Mouse (Mus musculus) urinary bladder, adult 18-20 months (tissue): Measurements from ENCODE around the gene Mad1l1.

ENCODE experiments used
- DNase-seq, 2 experiments: peaks; one replicate each; pipeline ENCODE4 v3.0.0; 2022; ENCODE audit warnings: low spot score in 2 of 2, mixed read lengths in 2 of 2

Mad1l1 gene

DNA sequence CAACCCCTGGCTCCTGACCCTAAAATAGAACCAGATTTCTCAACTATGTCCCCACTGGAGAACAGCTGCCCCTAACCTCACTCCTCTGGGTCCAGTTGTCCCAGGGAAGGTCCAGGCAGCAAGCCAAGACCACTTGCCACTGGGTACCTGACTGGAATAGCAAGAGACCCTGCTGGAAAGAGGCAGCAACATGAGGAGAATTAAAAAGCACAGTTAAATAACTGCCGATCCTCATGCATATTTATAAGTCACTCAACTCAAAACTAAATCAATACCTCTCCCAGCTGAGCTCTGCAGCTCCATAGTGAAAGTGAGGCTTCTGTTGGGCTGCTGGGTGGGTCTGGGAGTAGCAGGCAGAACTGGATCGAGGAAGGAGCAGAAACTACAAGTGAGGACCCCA, 226.1 kb downstream of the Mad1l1 start:
- DNase-seq, result no peak

DNA sequence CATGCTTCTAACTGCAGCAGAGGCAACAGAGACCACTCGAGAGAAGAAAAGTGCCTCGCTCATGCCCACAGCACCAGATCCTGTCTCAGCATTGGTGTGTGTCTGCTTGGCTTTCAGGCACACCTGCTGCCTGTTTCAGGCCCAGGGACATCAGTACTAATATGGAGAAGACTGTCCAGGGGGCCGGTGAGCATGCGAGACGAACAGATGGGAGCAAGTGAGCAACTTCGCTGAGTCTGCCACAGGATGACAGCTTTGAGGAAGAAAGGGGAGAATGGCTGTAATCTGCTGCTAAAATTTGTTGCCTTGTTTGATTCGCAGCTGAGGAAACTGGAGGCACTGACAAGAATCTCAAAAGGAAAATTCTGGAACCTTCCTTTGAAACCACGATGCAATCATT, 227.9 kb downstream of the Mad1l1 start:
- DNase-seq, result no peak

GRCm38 (mm10) chr5:140091601-140092000, 229.8 kb downstream of the Mad1l1 start:
- DNase-seq, result peak in 1 of 2 experiments; percentile 55

DNA sequence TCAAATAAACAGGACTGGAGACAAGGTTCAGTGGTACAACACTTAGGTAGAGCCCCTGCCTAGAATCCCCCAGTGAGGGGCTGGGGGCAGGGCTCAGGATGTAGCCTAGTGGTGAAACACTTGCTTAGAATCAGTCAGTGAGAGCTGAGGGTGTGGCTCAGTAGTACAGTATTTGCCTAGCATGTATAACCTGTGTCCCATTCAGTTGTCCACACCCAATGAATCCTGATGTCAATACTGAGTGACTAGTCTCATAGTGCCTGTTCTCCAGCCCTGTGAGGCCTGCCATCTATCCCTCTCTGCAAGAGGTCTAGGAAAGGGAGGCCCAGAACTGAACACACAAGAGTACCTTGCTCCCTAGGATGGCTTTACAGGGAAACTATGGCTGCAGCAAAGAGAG, 232.1 kb downstream of the Mad1l1 start:
- no peak for DNase-seq

DNA sequence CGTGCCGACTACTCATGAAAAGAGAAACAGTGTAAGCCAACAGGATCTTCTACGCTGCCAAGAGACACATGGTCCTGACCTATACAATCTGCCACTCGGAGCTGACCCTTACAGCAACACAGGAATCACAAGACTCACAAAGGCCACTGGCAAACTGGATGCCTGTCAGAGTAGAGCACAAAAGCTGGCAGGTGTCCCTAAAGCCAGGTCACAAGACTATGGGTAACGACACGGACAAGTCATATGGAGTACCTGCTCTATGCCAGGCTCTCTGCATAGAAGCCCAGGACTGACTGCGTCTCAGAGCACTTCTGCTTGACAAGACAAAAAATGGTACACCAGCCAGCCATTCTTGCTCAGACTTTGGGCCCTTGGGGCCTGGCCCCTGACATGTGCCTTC, 234.1 kb downstream of the Mad1l1 start:
- no peak for DNase-seq

DNA sequence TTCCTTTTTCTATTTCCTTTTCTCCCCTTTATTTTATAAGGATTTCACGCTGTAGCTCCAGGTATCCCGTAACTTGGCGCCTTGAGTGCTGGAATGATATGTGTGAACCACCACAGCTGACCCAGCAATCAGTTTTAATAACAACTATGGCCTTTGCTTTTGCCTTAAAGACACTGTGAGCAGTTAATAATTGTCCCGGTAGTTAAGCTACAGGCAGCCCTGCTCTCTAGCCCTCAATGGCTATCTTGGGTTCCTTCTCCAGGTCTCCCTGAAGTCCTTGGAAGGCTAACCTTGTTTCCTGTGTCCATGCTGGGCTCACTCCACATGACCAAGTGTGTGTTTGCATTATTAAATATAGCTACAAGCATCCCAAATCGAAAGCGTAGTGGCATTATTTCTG, 237.0 kb downstream of the Mad1l1 start:
- DNase-seq, result no peak

GRCm38 (mm10) chr5:140083911-140084310, 237.4 kb downstream of the Mad1l1 start:
- DNase-seq, result no peak

DNA sequence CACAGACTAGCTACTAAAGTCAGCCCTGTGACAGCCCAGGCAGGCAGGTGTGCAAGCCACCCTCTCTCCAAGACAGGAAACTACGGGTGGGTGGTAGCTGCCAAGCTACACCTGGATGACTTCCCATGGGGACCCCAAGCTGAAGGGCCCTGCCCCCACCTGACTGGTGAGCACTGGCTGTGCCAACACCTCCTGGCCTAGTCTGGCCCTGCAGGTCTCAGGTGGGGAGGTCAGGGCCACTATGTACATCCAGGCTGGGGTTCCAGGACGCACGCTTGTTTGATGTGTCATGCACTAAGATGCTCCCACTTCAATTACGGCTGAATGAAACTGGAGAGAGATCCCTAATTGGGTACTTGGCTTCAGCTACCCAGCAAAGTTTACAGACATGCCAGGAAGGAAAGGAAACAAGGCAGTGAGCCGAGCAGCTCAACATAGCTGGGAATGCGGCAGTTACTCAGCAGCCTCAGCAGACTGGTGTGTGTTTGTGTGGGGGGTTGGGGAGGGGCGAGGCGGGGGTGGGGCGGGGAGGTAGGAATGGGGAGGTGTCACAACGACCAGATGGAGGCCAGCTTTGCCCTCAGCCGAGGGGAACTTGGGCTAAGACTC, 239.0 kb downstream of the Mad1l1 start:
- DNase-seq, result no peak

DNA sequence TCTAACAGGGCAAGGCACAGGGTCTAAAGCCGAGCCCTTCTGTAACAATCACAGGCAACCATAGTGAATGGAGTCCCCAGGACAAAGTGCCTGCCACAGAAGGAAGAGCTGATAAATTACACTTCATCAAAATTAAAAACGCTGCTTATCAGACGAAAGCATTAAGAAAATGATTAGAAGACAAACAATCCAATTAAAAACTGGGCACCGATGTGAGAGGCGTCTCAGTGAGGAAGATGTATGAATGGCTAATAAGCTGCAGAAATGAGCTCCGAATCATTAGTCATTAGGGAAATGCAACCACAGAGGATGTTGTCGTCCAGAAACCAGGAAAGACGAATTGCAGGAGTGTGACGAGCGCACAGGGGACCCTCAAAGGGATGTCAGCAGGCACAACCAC, 240.3 kb downstream of the Mad1l1 start:
- no peak for DNase-seq

DNA sequence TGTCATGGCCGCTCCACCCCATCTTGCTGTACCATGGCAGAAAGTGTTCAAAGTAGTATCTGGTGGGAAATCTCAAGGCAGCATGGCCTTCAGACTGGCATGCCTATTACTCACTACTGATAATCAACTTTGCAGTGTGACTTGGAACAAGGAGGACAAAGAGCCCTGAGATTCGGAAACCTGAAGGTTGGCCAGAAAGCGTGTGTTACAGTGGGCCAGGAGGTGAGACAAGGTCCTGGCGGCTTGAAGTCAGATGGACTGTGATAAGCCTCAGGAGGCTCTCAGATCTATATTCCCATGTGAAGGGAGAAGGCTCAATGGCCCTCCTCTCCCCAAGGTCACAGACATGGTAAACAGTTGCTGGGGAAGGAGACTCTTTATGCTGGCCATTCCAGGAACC, 241.8 kb downstream of the Mad1l1 start:
- DNase-seq, result peak in 1 of 2 experiments; percentile 10

- DNase-seq, result peak; percentile 30 to 63
Observed at GRCm38 (mm10) chr5:140078406-140078805, 242.9 kb downstream of the Mad1l1 start.

DNA sequence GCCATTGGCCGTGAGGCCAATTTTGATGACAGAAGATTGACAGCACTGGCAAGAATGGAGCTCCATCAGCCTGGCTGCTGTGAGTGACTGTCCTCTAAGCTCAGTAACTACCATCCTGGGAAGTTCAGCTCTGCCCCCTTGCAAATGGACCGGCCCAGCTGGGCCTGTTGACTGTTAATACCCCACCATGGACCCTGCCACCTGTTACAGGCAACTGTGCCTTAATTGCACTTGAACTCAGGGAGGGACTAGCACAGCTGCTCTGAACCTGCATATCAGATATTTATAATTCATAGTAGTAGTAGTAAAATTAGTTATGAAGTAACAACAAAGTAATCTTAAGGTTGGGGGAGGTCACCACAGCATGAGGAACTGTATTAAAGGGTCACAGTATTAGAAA, 244.9 kb downstream of the Mad1l1 start:
- DNase-seq, result no peak

DNA sequence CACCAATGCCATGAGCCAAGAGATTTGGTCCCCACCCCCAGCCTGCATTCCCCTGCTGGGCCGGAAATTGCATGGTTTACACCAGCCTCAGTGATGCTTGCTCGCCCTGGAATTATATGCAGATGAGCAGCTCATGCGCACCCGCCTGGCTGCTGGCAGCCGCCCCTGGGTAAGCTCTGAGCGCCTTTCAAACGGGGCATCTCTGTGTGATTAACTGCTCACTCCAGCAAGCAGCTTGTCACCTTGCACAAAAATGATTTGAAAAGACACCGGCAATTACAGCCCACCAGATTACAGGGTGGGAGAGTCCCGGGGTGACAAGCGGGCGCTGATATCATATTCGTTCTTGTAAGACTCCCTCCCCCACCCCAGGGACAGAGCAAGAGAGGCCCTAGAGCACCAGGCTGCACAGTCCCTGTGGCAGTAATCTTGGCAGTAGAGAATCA, 247.7 kb downstream of the Mad1l1 start:
- DNase-seq, result no peak

DNA sequence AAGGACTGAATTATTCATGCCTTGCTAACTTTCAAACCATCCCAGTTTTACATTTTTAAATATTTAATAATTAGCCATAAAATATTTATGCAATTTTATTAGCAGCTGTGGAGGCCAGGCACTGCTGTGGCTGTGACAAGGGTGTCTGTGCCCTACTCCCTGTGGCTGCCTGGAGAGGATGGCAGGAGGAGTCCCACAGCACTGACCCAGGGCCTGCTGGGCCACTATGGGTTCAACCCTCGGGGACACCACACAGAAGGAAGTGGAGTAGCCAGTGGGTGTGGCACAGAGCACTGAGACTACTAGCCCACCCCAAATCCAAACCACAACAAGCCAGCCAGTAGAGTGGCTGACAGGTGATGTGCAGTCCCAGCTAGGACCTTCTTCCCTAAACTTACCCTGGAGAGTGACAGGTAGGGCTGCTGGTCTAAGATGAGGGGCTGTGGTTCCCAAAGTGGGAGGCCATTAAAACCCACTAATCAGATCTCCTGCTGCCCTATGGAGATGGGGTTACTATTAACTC, 248.1 kb downstream of the Mad1l1 start:
- DNase-seq, result no peak

GRCm38 (mm10) chr5:140068506-140068905, 252.8 kb downstream of the Mad1l1 start:
- no peak for DNase-seq

DNA sequence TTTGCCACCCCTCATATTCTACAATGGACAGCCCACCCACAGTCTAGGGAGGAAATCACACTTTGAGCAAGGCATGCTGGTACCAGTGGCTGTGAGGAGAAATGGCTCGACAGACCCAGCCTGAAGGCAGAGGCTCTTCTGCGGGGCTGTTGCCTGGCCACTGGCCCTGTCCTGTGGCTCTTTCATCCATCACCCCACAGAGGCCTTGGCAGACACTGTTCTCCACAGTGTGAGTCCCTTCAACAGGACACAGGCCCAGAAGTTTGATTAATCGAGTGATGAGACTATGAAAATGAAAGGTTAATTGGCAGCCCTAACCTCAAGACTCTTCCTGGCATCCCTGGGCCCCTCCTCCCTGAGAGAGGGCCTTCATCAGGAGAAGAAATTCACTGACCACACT, 253.3 kb downstream of the Mad1l1 start:
- no peak for DNase-seq

GRCm38 (mm10) chr5:140066769-140067168, 254.6 kb downstream of the Mad1l1 start:
- no peak for DNase-seq

- no peak for DNase-seq
Observed at GRCm38 (mm10) chr5:140066281-140066680, 255.1 kb downstream of the Mad1l1 start.

GRCm38 (mm10) chr5:140065281-140065945, 255.9 kb downstream of the Mad1l1 start:
- no peak for DNase-seq

GRCm38 (mm10) chr5:140064521-140064920, 256.8 kb downstream of the Mad1l1 start:
- DNase-seq, result no peak

- DNase-seq, result no peak
Observed at GRCm38 (mm10) chr5:140062828-140063227, 258.5 kb downstream of the Mad1l1 start.

DNA sequence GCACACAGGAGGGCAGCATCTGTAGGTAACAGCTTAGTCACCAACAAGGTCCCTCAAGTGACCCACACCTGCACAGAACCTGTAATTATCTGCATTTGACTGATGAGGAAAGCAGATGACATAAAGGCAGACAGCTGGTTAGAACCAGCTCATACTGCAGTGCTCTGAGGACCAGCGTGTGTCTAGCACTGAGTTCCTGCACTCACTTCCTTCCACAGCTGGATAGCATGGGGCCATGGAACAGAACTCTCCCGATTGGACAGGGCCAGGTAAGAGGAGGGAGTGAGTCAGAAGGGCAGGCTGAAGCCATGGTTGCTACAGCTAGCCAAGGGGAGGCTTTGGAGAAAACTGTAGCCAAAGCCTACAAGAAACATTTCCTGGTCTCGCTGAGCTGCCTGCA, 259.0 kb downstream of the Mad1l1 start:
- DNase-seq, result no peak

GRCm38 (mm10) chr5:140061296-140061879, 260.0 kb downstream of the Mad1l1 start:
- DNase-seq, result no peak
